Mouse (Mus musculus) olfactory bulb, adult 2 months (tissue): ENCODE results near the gene Dlg2.

ENCODE experiments used
- CTCF ChIP-seq: fragments of 200-500 bp; IDR thresholded peaks from 2 replicates; pipeline ENCODE4 v1.5.1; 2012; ENCODE audit warnings: low read depth, mild to moderate bottlenecking, low read length, moderate library complexity; ENCODE audit not compliant: insufficient read depth
- POLR2A ChIP-seq: fragments of 200-500 bp; IDR thresholded peaks from 2 replicates; pipeline ENCODE4 v1.6.1; 2012; ENCODE audit warnings: mild to moderate bottlenecking, low read depth, low read length, moderate library complexity; ENCODE audit not compliant: insufficient read depth

DNA sequence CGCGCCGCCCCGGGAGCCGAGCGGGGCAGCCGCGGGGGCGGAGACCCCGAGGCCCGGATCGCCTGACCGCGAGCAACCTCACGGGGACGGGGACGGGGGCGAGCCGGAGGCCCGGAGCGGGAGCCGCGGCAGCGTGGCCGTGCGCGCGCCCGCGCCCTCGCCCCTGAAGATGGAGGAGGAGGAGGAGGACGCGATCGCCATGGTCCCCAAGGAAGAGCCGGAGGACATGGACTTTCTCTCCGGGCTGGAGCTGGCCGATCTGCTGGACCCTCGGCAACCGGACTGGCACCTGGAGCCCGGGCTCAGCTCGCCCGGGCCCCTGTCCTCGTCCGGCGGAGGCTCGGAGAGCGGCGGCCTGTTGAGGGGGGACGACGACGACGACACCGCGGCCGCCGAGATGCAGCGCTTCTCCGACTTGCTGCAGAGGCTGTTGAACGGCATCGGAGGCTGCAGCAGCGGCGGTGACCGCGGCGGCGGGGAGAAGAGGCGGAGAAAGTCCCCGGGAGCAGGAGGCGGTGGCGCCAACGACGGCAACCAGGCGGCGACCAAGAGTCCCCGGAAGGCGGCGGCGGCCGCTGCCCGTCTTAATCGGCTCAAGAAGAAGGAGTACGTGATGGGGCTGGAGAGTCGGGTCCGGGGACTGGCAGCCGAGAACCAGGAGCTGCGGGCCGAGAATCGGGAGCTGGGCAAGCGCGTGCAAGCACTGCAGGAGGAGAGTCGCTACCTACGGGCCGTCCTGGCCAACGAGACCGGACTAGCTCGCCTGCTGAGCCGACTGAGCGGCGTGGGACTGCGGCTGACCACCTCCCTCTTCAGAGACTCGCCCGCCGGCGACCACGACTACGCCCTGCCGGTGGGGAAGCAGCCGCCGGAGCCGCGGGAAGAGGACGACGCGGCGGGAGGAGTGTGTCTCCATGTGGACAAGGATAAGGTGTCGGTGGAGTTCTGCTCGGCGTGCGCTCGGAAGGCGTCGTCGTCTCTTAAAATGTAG lies 33.1 kb upstream of the Dlg2 start:
- TF ChIP-seq POLR2A = no peak
- TF ChIP-seq CTCF = no peak
